Comparison of ENCODE assay signal across 8 mouse cellular contexts in the genomic region with DNA sequence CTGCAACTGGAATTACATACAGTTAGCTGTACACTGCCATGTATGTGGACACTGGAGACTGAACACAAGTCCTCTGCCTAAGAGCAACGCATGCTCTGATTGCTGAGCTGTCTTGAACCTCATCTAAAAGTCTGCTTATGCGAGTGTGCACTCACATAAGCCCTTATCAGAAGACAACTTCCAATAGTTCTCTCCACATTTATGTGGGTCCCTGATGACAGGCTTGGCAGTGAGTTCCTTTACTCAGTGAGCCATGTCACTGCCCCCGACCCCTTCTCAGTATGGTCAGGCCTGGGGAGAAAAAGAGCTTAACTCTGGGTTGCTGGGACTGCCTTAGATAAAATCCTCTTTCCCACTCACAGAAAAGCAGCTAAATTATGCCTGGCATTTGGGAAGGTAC. TPM values are rescaled to one million over a fixed set of nuclear protein-coding genes. Genes with fewer than 3 reads are reported as not detected.
DNase-seq lines count a peak whose midpoint lies in the region; ATAC-seq and TF ChIP-seq lines count a peak whose summit lies in the region.

A gene (plus strand): TSS at position 274 of the 400 bp plus-strand sequence.

- H3K79me2 ChIP-seq in C2C12 (ENCODE audit: control insufficient read depth, insufficient read depth): peaks cover 49% of the 10 kb centered on the region

- no peak within 1 kb of the TSS for H3ac ChIP-seq in C2C12 (ENCODE audit: control insufficient read depth, insufficient read length, low read depth)

- peak within 1 kb of the TSS; percentile 70; the same call in 1 of the 2 replicates for H3K4me2 ChIP-seq in intestine, embryonic 16.5 days (ENCODE audit: low read depth, low read length)
- peak within 1 kb of the TSS; percentile 87 for H3K4me2 ChIP-seq in midbrain, postnatal 0 days (ENCODE audit: low read depth, low read length, poor library complexity, severe bottlenecking)

- peaks cover 18% of the 10 kb centered on the region for H3K79me3 ChIP-seq in C2C12 (ENCODE audit: low read depth)

- TF ChIP-seq CTCF in C2C12 (IDR thresholded peaks at IDR 0.05; ENCODE audit: control insufficient read depth, insufficient read depth, insufficient read length): no peak
- no peak for TF ChIP-seq CTCF in embryonic fibroblast, embryonic 13.5 days (IDR thresholded peaks at IDR 0.05; ENCODE audit: borderline replicate concordance, insufficient read depth, low read length)
- TF ChIP-seq CTCF in midbrain, postnatal 0 days (IDR thresholded peaks at IDR 0.05): no peak

- H3K27ac ChIP-seq in embryonic fibroblast, embryonic 13.5 days (ENCODE audit: insufficient read depth, low read length): no peak within 1 kb of the TSS
- H3K27ac ChIP-seq in intestine, embryonic 16.5 days (ENCODE audit: low read length): peak within 1 kb of the TSS; percentile 49
- H3K27ac ChIP-seq in midbrain, postnatal 0 days (ENCODE audit: low read depth, low read length): peak within 1 kb of the TSS; percentile 96

- peaks cover 10% of the 10 kb centered on the region; the same call in 1 of the 2 replicates for H3K4me1 ChIP-seq in embryonic fibroblast, embryonic 13.5 days (ENCODE audit: control insufficient read depth, insufficient read depth, low read length)
- H3K4me1 ChIP-seq in intestine, embryonic 16.5 days (ENCODE audit: control insufficient read depth, insufficient read depth, low read length): peaks cover 35% of the 10 kb centered on the region
- peaks cover 16% of the 10 kb centered on the region; the same call in 1 of the 2 replicates for H3K4me1 ChIP-seq in midbrain, postnatal 0 days (ENCODE audit: insufficient read depth, low read length)

- H3K4me3 ChIP-seq in C2C12 (ENCODE audit: insufficient read depth, poor library complexity, severe bottlenecking): peak within 1 kb of the TSS; percentile 90
- H3K4me3 ChIP-seq in embryonic fibroblast, embryonic 13.5 days (ENCODE audit: insufficient read depth, low read length): no peak within 1 kb of the TSS
- H3K4me3 ChIP-seq in intestine, embryonic 16.5 days (ENCODE audit: low read length): no peak within 1 kb of the TSS
- peak within 1 kb of the TSS; percentile 63 for H3K4me3 ChIP-seq in midbrain, postnatal 0 days (ENCODE audit: low read depth, low read length)

- TF ChIP-seq POLR2A in embryonic fibroblast, embryonic 13.5 days (IDR thresholded peaks at IDR 0.05; ENCODE audit: low read depth, low read length): no peak

- ATAC-seq in intestine, embryonic 16.5 days: no peak
- no peak for ATAC-seq in midbrain, postnatal 0 days (ENCODE audit: low FRiP score)

- H3K9ac ChIP-seq in intestine, embryonic 16.5 days (ENCODE audit: low read depth, low read length): peak within 1 kb of the TSS; percentile 74; the same call in 1 of the 2 replicates
- peak within 1 kb of the TSS; percentile 80 for H3K9ac ChIP-seq in midbrain, postnatal 0 days (replicated peaks; ENCODE audit: low read length, poor library complexity, severe bottlenecking)

- WGBS in intestine, embryonic 16.5 days: 68% methylated on average over 3 of the region's 3 CpGs
- 54% methylated on average over 3 of the region's 3 CpGs for WGBS in midbrain, postnatal 0 days

- no peaks in the 10 kb centered on the region for H3K27me3 ChIP-seq in C2C12 (ENCODE audit: control insufficient read depth, insufficient read depth, insufficient read length)
- H3K27me3 ChIP-seq in intestine, embryonic 16.5 days (replicated peaks; ENCODE audit: control insufficient read depth, insufficient read depth, low read length): no peaks in the 10 kb centered on the region
- no peaks in the 10 kb centered on the region for H3K27me3 ChIP-seq in midbrain, postnatal 0 days (ENCODE audit: insufficient read depth, low read length)

- no peak for DNase-seq in gastrocnemius, postnatal 10 days
- DNase-seq in gastrocnemius, adult 8-10 months (ENCODE audit: low spot score in 2 of 2): no peak
- DNase-seq in midbrain, postnatal 0 days (ENCODE audit: low spot score): no peak
- DNase-seq in frontal cortex, postnatal 10 days (ENCODE audit: low spot score in 2 of 2): no peak
- DNase-seq in cerebellum, adult 9-11 months: no peak

- H3K36me3 ChIP-seq in C2C12 (ENCODE audit: control insufficient read depth, insufficient read depth): peaks cover 23% of the 10 kb centered on the region
- peaks cover 11% of the 10 kb centered on the region; the same call in 1 of the 2 replicates for H3K36me3 ChIP-seq in intestine, embryonic 16.5 days (ENCODE audit: control insufficient read depth, insufficient read depth, low read length)
- H3K36me3 ChIP-seq in midbrain, postnatal 0 days (ENCODE audit: insufficient read depth, low read length): peaks cover 20% of the 10 kb centered on the region

- no peaks in the 10 kb centered on the region for H3K9me3 ChIP-seq in intestine, embryonic 16.5 days (ENCODE audit: control insufficient read depth, low read length)
- no peaks in the 10 kb centered on the region for H3K9me3 ChIP-seq in midbrain, postnatal 0 days (ENCODE audit: low read length)

TF ChIP-seq in C2C12, 6 proteins besides CTCF, POLR2A, EP300 and RAD21:
- TF ChIP-seq MYOG (IDR thresholded peaks at IDR 0.05; ENCODE audit: control insufficient read depth, extremely low read depth, insufficient read length): no peak
- no peak for TF ChIP-seq FOSL1 (IDR thresholded peaks at IDR 0.05; ENCODE audit: insufficient read depth, low read length, poor library complexity, severe bottlenecking)
- no peak for TF ChIP-seq MAX (IDR thresholded peaks at IDR 0.05)
- TF ChIP-seq CEBPB (IDR thresholded peaks at IDR 0.05; ENCODE audit: low read depth): no peak
- no peak for TF ChIP-seq USF1 (IDR thresholded peaks at IDR 0.05; ENCODE audit: low read depth)
- TF ChIP-seq MYOD1 (IDR thresholded peaks at IDR 0.05; ENCODE audit: control insufficient read depth, insufficient read length, low read depth): no peak
TF ChIP-seq in C2C12: peak in this region for 0.

RNA-seq across cellular contexts. Expression of the gene that starts here (rescaled TPM):
- 10 to 100 TPM; 16.5 to 28.7 TPM for total RNA-seq in gastrocnemius, postnatal 10 days (2021)
- total RNA-seq in gastrocnemius, adult 8-10 months (2022): 1 to 10 TPM; 3.3 to 6.9 (median 4.2) TPM
- polyA plus RNA-seq in C2C12 (2012; fragmentation: generic; extraction: Trizol): 25.3 TPM
- polyA plus RNA-seq in embryonic fibroblast, embryonic 13.5 days (2011; ENCODE audit: insufficient read length, low read depth, missing spikeins): 69.8 and 77.7 TPM in 2 replicates
- 5.1 and 6.1 TPM in 2 replicates for polyA plus RNA-seq in intestine, embryonic 16.5 days (2015; fragmentation: Nextera tagmentation; extraction: Ambion mirVana)
- total RNA-seq in midbrain, postnatal 0 days (2014; rRNA removed): 256 and 269 TPM in 2 replicates
- polyA plus RNA-seq in midbrain, postnatal 0 days (2015; fragmentation: Nextera tagmentation; extraction: Ambion mirVana): 16.1 and 18.1 TPM in 2 replicates

Comparison
In these comparisons a context has a peak if more than half of its experiments do, and no peak if none do; other contexts are left out.
1. H3K4me3 ChIP-seq: peak in C2C12 (single experiment) and midbrain, postnatal 0 days (single experiment); none in embryonic fibroblast, embryonic 13.5 days (single experiment) and intestine, embryonic 16.5 days (single experiment).